Mouse (Mus musculus) c-Kit-negative CD71-positive TER-119-positive erythroid progenitor cells, embryonic 14.5 days (primary cell): ENCODE data around the gene Tmem164.

ENCODE experiments used
- DNase-seq: peaks from one replicate; pipeline ENCODE4 v3.0.0-alpha.2; 2013; ENCODE audit warnings: low read depth, low spot score

Gene Tmem164

GRCm38 (mm10) chrX:142688509-142688908, 7.3 kb downstream of the Tmem164 start:
- DNase-seq: no peak

- DNase-seq: no peak
Observed at GRCm38 (mm10) chrX:142693256-142693655, 12.1 kb downstream of the Tmem164 start.

DNA sequence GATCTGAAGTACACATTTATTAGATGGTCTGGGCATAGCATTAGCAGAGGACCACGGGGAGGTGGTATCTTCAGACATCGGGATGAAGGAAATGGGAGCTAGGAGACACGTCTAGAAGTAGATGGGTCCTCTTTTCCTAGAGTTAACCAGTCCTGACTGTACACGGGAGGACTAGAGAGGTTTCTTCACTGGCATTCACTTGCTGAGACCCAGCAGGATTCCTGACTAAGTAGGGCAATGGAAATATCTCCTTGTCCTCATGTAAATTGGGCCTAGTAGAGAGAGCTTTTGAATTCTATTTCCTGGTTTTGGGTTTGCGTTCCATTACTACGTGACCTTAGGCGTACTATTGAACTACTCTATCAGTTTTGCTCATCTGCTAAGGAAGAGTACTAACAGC, 13.1 kb downstream of the Tmem164 start:
- DNase-seq: no peak

DNA sequence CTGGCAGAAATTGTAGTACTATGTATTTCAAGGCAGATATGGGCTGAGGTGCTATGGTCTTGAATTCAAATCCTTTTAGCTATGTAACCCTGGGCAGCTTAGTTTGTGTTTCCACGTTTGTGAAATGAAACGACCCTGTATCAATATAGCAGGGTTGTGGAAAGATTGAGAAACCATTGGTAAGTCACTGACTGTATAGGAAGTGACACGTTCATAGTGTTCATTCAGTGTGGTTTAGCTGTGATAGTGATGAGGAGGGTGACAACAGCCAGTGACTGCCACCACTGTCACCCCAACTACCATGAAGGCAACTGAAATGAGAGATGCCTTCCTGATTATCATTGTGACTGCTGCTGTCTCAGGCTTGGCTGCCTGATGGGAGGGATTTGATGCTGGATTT, 13.7 kb downstream of the Tmem164 start:
- DNase-seq: no peak

DNA sequence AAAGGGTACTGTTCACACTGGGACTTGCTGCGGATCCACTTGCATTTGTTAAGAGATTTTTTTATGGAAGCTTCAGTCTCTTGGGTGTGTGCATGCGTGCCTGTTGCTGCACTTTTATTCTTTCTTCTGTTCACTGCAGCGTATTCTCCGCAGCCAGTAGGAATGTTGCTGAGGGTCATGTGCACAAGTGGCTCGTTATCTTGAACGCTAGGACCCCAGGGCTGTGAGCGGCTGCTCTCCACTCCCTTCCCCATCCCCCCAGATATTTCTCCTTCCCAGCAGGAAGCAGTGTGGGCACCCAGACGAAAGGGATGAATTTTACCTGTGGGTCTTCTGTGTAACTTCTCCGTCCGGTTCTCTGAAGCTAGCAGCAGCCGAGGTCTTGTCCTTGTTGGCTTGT, 15.6 kb downstream of the Tmem164 start:
- no peak for DNase-seq

DNA sequence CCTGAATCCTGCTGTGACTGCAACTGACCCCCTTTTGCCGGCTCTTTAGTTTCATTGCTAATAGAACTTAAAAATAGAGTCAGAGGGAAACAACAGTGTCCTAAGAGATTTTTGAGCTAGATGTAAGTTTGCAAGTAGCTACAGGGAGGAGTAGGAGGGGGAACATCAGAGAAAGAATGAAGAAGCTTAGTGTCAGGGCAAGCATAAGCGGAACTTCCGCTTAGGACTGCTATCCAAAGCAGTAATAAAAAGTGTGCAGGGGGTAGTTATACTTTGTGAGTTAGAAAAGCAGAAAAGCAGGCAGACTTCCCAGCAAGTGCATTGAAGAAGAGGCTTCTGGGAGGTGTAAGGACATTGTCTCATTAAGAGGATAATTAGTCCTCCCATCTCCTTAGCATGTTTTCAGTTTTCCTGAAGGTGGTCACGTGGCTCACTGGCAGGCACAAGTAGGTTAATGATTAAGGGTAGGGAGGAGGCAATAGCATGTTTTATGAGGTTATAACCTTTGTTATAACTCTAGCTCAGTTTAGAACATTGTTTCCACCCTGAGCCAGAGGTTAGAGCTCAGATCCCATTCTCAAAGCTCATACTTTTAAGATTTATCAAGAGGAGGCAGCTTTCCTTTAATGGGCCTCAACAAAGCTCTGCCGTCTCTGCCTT, 16.5 kb downstream of the Tmem164 start:
- DNase-seq: no peak

- DNase-seq: no peak
Observed at GRCm38 (mm10) chrX:142698212-142698611, 17.0 kb downstream of the Tmem164 start.

DNA sequence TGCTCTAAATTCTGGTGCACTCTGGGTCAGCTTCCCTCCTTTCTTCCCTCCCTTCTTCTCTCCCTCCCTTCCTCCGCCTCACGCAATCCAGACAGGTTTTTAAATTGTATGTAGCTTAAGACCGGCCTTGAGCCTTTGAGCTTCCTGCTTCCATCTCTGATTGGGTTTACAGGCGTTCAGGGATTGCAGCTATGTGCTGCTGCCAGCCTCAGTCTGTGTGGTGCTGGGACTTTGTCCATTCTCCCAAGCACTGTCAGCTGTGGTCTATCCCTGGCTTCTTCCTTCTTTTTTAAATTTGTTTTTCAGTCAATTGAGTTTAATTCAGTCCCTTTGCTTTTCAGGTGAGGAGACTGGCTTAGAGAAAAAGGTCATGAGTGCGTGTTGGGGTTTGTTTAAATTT, 20.9 kb downstream of the Tmem164 start:
- DNase-seq: no peak

DNA sequence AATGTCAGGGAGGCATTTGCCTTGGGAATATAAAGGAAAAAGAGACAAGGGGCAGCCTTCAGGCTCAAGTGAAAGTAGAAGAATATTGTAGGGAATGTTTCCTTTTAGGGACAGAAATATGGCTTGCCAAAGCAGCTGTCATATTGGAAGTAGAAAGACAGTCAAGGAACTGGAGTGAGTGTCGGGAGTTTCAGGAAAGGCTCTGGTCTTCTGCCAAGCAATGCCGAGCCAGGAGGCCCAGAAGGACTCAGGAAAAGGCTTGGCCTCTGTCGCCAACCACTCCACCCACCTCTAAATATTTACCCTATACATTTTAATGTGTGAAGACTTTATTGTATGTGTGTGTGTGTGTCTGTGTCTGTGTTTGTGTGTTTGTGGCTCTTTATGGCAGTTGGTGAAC, 21.4 kb downstream of the Tmem164 start:
- no peak for DNase-seq

DNA sequence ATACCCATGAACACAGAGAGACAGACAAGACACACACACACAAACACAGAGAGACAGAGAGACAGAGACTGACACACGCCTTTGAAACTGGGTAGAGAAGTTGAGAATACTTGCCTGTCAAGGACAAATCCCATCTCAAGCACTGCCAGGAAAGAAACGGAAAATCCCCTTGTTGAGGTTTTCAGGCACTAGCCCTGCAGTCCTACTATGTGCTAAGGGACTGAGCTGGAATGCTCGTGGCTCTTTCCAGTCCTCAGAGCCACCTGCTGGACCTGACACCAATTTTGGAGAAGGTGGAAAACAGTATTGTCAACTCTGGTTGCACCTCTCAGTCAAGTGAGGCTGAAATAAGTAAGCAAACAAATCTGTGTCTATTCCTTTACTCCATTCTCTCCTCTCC, 22.7 kb downstream of the Tmem164 start:
- no peak for DNase-seq

DNA sequence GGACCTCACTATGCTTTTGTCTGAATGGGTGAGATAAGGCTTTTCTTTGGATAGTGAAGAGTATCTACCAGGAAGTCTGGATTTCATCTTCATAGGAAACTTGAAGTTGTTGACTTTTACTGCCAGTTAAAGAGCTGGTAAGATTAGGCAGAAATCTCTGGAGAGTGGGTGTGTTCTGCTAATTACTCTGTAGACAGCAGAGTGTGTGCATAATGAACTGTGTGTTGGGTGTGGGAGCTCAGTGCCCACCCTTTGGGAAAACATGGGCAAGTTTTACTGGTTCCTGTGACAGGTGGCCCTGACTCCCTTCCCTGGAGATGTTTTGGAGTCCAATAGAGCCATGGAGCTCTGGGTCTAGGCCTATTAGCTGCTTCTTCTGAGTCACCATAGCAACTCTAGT, 27.1 kb downstream of the Tmem164 start:
- DNase-seq: no peak

- no peak for DNase-seq
Observed at GRCm38 (mm10) chrX:142716014-142716413, 34.8 kb downstream of the Tmem164 start.

GRCm38 (mm10) chrX:142717958-142718478, 36.8 kb downstream of the Tmem164 start:
- DNase-seq: no peak

- no peak for DNase-seq
Observed at GRCm38 (mm10) chrX:142718759-142719158, 37.6 kb downstream of the Tmem164 start.

GRCm38 (mm10) chrX:142721897-142722296, 40.7 kb downstream of the Tmem164 start:
- DNase-seq: no peak

DNA sequence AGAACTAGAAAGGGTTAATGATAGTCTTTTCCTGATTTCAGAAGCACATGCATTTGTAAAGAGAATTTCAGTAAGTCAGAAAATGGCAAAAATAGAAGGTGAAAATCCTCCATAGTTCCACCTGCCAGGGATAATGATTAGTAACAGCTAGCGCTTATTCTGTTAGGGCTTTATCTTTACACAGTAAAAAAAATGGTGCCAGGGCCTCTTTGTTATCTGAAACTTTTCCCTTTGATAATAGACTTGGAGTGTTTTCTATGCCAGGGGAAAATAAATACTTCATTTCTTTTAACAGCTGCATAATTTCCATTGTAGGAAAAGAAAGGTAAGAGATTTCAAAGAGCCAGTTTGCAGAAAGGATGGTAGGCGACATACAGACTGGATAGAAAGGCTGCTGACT, 43.0 kb downstream of the Tmem164 start:
- DNase-seq: no peak

- no peak for DNase-seq
Observed at GRCm38 (mm10) chrX:142725571-142725970, 44.4 kb downstream of the Tmem164 start.

GRCm38 (mm10) chrX:142726311-142726710, 45.1 kb downstream of the Tmem164 start:
- no peak for DNase-seq

- DNase-seq: no peak
Observed at GRCm38 (mm10) chrX:142727847-142728246, 46.6 kb downstream of the Tmem164 start.

- DNase-seq: no peak
Observed at GRCm38 (mm10) chrX:142729040-142729439, 47.8 kb downstream of the Tmem164 start.

GRCm38 (mm10) chrX:142729482-142729881, 48.3 kb downstream of the Tmem164 start:
- no peak for DNase-seq

DNA sequence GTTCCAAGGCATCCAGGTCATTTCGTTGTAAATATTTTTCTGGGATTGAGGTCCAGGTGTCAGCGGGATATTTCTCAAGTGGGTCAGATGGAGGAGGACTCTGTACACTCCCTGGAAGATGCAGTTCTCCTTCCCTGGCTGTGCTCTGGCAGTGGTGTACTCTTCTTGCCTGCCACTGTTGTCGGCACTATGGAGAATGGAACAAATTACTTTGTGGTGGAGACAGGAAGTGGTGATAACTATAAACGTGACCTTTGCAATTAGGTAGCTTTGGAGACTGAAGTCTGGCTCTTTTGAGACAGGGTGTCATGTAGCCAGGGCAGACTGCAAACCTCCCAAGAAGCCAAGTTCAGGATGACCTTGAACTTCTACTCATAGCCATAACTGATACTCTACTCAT, 55.9 kb downstream of the Tmem164 start:
- DNase-seq: no peak

- DNase-seq: no peak
Observed at GRCm38 (mm10) chrX:142737719-142738118, 56.5 kb downstream of the Tmem164 start.

DNA sequence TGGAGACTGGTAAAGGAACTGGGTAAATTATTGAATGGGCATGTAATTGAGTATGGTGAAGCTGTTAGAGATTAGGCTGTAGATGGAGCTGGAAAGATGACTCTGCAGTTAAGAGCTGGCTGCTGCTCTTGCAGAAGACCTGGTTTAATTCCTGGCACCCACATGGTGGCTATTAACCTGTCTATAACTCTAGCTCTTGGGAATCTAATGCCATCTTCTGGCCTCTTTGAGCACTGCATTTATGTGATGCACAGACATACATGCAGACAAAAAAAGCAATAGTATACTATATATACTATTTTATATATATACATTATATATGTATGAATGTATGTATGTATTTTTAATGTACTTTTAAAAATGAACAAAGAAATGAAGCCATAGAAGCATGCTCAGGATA, 66.2 kb downstream of the Tmem164 start:
- DNase-seq: no peak
